Mouse (Mus musculus) adrenal gland (tissue): ENCODE data around the gene Ercc1.

Source experiments
- intact Hi-C: fragments of 180-260 bp; cut with DNase I; formaldehyde crosslinking; loops from one replicate; pipeline ENCODE4 v1.15.1; 2025

Gene Ercc1

DNA sequence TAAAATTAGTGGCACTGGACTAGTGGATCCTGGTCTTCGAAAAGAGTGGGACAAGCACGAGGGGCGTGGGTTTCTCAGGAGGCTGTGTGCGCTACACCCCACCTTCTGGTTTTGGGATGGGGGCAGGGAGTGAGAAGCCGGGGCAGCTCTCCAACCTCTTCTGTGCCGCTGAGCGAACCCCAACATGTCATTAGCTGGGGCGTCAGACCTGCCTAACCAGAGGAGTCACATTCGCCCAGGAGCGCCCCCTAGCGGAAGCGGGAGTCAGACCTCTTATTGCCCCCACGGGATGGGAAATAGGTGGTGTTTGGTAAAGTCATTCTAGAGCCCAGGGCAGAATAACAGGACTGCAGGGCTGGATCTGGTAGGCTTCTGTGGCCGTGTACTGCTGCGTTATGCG is 17.1 kb downstream of the Ercc1 start:
- intact Hi-C loops: no loop called here

DNA sequence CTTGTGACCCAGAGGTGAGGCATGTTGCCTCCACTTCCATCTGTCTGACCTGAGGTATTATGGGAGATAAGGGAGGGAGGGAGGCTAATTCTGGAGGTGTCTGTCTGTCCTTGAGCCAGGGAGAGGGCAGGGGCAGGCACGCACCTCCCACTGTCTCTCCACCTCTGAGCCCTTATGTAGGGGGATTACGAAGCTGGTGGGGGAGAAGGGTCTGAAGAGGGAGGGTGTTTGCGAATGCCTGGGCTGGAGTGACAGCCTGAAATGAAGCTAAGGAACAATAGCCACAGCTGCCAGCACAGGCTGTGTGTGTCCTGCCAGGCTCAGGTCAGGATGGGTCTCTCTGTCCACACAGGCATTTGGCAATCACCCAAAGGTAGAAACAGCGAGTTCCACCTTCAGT is 17.7 kb downstream of the Ercc1 start:
- intact Hi-C loops: no loop called here

DNA sequence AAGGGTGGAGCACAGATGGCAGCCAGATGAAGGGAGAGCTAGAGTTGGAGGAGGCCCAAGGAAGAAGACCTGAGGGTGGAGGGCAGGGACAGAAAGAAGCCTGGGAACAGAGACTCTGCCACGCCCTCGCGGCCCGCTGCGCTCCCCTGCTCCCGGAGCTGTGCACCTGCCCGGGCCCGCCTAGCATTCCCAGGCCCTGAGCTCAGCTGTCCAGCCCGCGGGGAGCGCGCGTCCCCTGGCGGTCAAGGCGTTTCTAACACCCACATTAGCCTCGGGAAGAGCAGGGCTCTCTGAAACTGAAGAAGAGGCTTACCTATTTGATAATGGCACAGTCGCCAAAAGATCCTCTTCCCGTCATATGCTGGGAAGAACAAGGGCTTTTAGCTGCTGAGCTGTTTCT is 19.3 kb downstream of the Ercc1 start:
- intact Hi-C loops: no loop called here

DNA sequence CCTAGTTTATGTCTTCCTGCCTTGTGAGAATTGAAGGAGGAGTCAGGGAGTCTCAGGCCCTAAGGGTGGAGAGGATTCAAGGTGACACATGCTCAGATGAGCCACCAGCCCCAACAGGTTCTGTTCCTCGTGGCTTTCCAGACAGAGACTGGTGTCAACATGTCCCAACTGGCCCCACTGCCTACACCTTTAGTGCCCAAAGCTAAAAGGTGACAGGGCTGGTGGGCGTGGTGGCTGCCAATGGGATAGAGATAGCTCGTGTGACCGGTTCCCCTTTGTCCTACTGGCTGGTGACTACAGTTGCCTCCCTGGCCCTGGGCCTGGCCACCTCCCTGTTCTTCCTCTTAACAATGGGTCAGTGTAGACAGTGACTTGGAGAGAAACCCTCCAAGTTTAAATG is 20.8 kb downstream of the Ercc1 start:
- intact Hi-C loops: no loop called here

DNA sequence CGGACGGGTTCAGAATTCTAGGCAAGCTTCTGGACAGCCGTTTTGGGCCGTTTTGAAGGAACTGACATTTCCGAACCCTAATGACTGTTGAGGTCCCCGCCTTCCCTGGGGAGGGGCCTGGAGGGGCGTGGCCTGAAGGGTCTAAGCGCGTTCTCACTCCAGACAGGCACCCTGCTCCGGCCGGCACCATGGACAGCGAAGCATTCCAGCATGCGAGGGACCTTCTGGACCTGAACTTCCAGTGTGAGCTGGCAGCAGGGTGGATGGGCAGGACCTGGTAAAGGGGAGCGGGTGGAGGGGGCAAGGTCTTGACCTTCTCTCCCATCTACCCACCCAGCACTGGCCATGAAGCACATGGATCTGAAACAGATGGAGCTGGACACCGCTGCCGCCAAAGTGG is 23.8 kb downstream of the Ercc1 start:
- intact Hi-C loops: no loop called here

DNA sequence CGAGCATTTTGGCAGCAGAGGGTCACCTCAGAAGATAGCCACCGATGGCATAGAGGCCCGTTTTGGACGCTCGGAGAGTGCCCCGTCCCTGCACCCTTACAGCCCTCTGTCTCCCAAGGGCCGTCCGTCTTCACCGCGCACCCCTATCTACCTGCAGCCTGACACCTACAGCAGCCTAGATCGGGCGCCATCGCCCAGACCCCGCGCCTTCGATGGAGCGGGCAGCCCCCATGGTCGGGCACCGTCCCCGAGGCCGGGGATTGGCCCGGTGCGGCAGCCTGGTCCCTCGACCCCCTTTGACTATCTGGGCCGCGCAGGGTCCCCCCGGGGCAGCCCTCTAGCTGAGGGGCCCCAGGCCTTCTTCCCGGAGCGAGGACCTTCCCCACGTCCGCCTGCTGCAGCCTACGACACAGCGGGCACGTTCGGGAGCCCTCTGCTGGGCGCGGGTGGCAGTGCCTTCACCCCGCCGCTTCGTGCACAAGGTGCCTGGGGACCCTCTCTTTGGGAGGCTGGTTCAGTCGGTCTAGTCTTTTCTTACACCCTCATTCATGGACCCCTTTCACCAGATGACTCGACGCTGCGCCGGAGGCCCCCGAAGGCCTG is 25.3 kb downstream of the Ercc1 start:
- intact Hi-C loops: no loop called here

DNA sequence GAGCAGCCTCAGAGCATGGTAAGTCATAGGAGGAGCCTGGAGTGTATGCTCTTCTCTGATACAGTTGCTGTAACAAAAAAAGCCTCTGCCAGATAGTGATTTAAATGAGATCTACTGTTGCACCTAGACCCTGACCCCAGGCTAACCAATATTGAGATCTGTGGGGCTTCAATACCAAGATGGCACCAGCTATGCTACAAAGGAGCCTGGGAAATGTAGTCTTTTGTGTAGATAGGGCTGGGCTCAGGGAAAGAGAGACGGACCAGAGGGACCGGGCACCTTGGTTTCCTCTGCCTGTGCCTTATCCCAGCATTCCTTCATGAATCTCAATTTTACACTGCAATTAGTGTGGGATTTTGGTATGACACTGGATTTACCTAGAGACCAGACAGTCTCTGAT is 28.8 kb downstream of the Ercc1 start:
- intact Hi-C loops: no loop called here

DNA sequence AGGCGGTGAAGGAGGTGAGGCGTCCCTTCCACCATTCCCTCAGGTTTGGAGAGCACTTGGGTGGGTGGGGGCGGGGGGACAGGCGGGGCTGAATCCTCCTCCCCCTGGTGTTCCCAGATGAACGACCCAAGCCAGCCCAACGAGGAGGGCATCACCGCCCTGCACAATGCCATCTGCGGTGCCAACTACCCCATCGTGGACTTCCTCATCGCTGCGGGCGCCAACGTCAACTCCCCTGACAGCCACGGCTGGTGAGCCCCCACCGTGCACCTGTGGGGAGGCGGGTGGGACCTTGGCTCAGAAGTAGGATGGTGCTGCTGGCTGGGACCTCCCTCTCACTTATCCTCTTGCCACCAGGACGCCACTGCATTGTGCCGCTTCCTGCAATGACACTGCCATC is 30.8 kb downstream of the Ercc1 start:
- intact Hi-C loops: no loop called here

DNA sequence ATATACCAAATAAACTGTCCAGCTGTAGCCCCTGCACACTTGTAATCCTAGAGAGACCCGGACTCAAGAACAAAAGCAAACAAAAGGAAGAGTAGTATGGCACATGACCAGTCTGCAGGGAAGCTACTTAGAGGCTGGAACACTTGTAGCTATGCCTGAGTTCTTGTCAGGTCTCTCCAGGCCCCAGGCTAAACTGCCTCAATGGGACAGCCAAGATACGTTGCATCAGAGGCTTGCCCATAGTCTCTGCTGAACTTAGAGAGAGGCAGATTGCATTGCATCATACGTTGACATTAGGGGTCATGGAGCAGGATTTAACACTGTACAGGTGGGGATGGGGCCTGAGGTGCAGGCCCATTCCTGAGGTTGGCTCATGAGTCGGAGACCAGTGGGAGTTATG is 31.4 kb downstream of the Ercc1 start:
- intact Hi-C loops: no loop called here

DNA sequence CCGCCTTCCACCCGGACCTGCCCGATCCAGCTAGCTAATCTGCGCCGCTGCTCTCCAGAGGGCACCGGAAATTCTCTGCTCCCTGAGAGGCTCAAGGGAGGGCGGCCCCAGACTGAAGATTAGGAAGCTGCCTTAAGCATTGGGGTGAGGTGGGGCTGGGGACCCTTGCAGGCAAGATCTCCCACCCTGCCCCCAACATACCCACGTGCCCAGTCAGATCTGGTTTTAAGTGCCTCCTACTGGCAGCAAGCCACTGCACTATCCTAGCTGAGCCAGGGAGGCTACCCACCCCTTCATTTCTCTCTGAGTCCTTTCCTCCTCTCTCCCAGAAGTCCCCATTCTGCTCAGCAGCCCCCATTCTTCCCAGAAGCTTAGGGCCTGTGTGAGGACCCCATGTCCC is 33.5 kb downstream of the Ercc1 start:
- intact Hi-C loops: no loop called here

DNA sequence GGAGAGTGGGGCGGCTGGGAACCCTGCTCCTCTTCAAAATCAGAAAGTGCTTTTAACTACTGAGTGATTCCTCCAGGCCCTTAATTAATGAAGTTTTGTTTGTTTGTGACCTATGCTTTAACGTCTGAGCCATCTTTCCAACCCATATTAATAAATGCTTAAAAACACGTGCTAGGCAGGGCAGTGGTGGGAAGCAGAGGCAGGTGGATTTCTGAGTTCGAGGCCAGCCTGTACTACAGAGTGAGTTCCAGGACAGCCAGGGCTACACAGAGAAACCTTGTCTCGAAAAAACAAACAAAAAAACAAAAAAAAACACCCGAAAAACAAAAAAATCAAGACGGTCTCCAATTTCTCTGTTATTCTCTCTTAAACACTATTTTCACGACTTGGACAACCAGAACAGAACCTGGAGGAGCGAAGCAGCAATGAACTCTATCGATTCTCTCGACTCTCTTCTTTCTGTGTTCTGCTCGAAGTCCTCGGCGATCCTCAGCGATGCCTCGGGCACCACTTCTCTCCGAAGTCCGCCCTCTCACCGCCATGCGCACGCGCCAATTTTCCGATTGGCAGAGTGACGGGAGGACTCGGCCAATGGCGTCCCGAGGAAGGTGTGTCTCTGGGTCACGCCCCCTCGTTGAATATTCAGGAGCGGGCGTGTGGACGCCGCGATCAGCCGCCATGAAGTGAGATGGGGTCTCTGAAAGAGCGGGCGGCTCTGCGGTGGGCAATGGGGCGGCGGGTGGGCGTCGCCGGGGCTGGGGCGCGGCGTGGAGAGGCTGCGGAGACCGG is 37.0 kb downstream of the Ercc1 start, which contains the start of gene Ercc2:
Ercc2 (plus strand) TSS at position 634 of the 789 bp plus-strand sequence.
- intact Hi-C loops: no loop called here

DNA sequence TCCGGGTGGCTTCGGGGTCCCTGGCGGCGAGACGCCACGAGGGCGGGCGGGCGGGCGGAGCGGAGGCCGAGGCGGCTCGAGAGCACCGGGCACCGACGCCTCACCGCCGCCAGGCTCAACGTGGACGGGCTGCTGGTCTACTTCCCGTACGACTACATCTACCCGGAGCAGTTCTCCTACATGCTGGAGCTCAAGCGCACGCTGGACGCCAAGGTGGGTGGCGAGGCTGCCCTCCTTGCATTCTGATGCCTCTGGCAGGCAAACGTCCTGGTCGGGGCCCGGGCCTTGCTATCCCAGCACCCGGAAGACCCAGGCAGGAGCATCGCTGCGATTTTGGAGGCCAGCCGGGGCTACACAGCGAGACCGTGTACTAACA is 37.6 kb downstream of the Ercc1 start:
- intact Hi-C loops: no loop called here

DNA sequence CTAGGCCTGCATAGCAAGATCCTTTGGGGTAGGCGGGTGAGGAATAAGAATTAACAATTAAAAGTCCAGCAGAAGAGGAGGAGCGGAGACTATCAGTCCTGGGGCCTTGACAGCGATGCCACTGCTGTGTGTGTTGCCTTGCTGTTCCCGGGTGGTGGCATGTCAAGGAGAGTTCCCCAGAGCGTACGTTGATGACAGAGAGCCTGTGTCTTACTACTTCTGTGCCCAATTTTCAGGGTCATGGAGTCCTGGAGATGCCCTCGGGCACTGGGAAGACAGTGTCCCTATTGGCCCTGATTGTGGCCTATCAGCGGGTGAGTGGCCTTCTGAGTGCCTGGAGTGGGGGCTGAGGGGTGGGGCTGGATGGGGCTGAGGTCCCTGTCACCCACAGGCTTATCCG is 39.1 kb downstream of the Ercc1 start:
- intact Hi-C loops: no loop called here

DNA sequence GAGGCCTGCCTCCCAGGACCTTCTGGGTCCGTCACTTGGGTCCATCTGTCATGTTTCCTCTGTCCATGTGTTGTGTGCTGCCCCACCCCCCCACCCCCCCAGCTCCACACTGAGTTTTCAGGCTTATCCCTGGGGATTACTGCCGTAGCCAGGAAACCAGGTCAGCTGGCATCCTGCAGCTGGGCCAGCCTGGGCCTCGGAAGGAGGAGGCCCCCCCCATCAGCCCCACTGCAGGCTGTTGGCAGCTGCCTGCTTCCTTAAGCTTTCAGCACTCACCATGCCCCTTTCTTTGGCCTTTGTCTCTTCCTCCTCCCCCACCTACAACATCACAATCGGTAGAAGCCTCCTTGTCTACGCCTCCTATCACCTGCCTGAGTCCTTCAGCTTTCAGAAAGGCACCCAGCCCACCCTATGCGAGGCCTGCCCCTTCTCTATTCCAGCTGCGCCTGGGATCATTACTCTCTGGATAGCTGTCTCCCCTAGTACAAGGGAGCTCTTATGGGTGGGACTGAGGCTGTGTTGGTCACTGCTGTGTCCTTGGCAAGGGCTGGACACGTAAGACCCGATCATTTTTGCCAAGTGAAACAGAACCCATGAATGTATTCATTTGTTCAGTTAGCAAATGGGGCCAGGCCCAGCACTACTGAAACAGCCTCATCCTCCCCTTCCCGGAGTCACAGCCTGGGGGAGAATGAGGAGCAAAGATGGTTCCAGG is 44.3 kb downstream of the Ercc1 start:
- intact Hi-C loops: no loop called here

DNA sequence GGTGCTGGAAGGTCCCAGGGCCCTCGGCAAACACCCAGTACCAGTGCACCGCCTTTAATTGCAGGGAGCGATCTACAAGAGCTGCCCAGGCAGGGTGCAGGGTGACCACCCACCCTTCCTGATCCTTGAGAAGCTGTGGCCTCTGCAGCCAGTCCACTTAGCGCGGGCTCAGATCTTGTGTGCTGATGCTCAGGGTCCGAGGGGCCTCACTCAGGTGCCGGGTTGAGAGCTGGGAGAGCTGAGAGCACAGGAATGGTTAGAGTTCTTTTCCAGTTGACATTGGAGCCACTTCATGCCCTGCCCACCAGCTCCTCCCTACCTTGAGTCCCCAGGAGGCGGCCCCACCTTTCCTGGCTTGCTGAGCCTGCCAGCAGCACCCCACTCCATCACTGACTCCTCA is 49.9 kb downstream of the Ercc1 start:
- intact Hi-C loops: no loop called here

DNA sequence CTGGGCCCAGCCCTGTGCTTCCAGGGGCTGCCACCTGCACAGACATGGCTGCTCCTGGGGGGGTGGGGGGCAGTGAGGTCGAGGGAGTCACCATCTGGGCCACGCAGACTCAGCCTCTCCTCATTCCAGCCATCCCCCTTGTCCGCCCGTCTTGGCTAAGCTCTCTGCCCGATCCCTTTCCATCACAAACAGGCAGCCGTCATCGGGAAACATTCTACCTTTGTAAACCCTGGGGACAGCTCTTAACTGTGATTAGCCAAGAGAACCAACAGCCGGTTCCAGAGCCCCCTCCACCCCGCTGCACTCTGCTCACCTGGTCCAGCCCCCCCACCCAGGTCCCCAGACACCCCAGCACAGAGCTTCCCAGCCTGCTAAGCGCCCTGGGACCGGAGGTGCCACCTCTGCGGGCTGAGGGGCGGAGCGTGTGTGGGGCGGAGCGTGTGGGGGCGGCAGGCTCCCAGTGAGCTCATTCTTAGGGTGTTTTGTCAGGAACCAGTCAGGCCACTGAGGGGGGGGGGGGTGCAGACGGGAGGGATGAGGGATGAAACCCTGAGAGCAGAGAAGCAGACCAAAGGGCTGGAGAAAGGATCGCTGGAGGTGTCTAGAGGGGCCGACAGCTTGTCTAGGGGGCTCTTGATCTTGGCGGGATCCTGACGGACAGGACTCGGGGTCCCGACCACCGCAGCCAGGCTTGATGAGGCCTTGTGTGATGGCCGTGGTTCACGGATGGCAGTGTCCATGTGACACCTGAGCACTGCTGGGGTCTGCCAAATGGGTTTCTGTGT is 55.1 kb downstream of the Ercc1 start:
- intact Hi-C loops: loop anchor here (5.0 to 10.0 kb wide), 2 partner anchors 115 to 313 kb away; partner anchors contain the start of gene Nkpd1

DNA sequence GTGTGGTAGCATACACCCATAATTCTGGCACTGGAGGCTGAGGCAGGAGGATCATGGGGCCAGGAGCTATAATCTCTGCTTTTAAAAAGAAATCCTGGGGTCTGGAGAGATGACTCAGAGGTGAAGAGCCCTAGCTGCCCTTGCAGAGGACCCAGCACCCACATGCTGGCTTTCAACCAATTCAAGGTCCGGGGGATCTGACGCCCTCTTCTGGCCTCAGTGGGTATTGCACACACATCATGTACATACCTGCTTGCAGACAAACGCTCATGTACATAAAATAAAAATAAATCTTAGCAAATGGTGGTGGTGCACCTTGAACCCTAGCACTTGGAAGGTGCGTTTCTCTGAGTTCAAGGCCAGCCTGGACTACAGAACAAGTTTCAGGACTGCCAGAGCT is 56.4 kb downstream of the Ercc1 start:
- intact Hi-C loops: loop anchor here (5.0 to 10.0 kb wide), 2 partner anchors 114 to 311 kb away; partner anchors contain the start of gene Nkpd1

DNA sequence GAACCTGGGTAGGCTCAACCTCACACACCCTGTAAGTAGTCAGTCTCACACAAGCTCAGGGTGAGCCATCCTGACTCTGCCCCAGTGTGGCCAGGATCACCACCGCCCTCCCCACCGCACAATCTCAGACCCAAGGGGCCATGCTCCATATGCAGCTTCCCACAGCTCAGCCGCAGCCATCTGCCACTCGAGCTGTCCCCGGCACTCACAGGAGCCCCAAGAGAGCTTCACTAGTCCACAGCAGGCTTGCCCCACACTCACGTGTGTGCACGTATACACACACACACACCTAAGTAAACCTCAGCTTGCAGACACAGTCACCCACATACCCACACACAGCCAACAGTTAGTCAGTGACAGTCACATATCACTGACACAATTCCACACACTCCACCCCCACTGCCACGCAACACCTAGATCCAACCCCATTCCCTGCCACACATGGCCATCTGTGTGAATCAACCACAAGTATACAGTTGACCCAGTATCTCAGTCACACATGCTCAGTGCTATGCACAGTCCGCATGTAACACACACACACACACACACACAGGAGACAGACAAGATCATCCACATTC is 58.0 kb downstream of the Ercc1 start:
- intact Hi-C loops: loop anchor here (5.0 to 10.0 kb wide), 2 partner anchors 112 to 310 kb away; partner anchors contain the start of gene Nkpd1

DNA sequence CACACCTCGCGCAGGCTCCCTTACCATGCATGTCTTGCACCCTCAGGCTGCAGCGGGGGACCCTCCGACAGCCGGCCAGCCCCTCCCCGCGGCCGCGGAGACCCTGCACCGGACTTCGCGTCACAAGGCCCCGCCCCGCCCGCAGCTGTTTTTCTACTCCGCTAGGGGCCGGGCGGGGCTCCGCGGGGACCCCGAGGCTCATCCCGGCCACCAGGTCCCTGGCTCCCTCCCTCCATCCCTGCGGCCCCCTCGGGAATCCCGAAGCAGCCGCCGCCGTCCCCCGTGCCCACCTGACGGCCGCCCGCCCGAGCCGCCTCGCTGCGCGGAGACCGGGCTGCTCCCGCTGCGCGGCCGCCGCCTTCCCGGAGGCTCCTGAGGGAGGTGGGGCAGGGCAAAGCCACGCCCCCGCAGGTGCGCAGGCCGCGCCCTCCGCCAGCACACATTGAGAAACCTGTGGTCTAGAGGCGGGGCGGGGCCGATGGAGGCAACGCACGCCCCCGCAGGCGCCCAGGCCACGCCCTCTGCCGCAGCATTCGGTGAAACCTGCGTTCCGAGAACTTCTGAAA is 59.2 kb downstream of the Ercc1 start, which contains the start of gene Klc3:
Klc3 (minus strand) TSS at position 374 of the 566 bp plus-strand sequence.
- intact Hi-C loops: loop anchor here (5.0 to 10.0 kb wide), 2 partner anchors 111 to 308 kb away; partner anchors contain the start of gene Nkpd1

DNA sequence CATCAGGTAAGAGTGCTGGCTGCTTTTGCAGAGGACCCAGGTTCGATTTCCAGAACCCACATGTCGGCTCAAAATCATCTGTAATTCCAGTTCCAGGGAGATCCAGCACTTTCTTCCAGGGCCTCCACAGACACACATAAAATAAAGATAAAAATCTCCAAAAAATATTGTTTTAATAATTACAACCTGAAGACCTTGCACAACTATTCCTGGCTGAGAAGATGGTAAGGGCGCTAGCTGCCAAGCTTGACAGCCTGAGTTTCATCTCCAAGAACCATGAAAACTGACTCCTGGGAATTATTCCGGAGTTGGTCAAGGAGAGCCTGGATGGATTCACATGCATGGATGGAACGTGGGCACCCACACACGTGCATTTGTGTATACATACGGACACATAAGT is 59.9 kb downstream of the Ercc1 start, which contains the start of gene Ckm:
Ckm (plus strand) TSS at position 301 of the 400 bp plus-strand sequence.
- intact Hi-C loops: loop anchor here (5.0 to 10.0 kb wide), 2 partner anchors 110 to 308 kb away; partner anchors contain the start of gene Nkpd1
